31 mouse cellular contexts compared by ENCODE assay signal in the genomic region with DNA sequence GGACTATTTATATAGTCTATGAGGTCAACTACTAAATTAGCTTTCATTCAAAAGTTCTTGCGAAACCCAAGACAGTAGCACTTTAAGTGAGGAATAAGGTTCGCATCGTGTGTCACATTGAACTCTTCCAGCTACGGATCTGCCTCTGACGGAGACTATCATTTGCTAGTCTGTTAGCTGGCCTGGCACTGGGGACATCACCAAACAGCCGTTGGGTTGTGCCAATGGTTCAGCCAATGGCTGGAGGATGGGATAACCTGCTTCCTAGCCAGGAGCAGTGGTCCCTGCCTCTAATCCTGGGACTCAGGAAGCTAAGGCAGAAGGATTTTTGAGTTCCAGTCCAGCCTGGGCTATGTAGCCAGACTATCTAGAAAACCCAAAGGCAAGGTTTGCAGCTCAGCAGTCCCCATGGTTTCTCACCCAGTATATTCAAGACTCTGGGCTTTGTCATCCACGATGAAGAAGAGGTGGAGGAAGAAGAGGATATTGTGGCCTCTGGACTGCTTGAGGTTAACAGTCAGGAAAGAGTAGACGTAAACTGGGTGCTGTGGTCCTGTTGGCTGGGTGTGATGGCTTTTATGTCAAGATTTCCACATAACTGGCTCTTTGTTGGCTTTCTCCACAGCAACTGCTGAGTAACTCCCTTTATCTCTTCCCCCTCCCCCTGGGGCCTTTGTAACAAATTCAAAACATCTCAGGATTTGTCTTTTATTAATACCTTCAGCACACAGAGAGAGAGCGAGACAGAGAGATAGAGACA. TPM values are rescaled to one million over a fixed set of nuclear protein-coding genes. Genes with fewer than 3 reads are reported as not detected.
DNase-seq lines count a peak whose midpoint lies in the region; ATAC-seq lines count a peak whose summit lies in the region.
"Had no signal": no experiment of that assay in that cellular context is flagged by ENCODE, and none has a peak within 500 bp of the region (broad histone marks: within the 10 kb centered on the region; RNA-seq: fewer than 3 reads in every experiment).

No protein-coding gene starts in this region.

- no peak overlapping the region for H3K4me2 ChIP-seq in forebrain, embryonic 13.5 days
- H3K4me2 ChIP-seq: embryonic facial prominence, embryonic 12.5 days; embryonic facial prominence, embryonic 15.5 days; forebrain, embryonic 15.5 days; heart, embryonic 12.5 days; heart, embryonic 15.5 days; hindbrain, embryonic 14.5 days had no signal

- H3K4me3 ChIP-seq in megakaryocyte, embryonic 14.5 days (replicated peaks) = peak overlapping the region; percentile 46
- no peak overlapping the region for H3K4me3 ChIP-seq in forebrain, embryonic 13.5 days
- H3K4me3 ChIP-seq: embryonic facial prominence, embryonic 12.5 days; embryonic facial prominence, embryonic 15.5 days; forebrain, embryonic 15.5 days; heart, embryonic 12.5 days; heart, embryonic 15.5 days had no signal

- peaks cover 7% of the 10 kb centered on the region for H3K27me3 ChIP-seq in megakaryocyte, embryonic 14.5 days (replicated peaks)
- no peaks in the 10 kb centered on the region for H3K27me3 ChIP-seq in forebrain, embryonic 13.5 days
- H3K27me3 ChIP-seq: CH12.LX; embryonic facial prominence, embryonic 12.5 days; embryonic facial prominence, embryonic 15.5 days; forebrain, embryonic 15.5 days; heart, embryonic 12.5 days; heart, embryonic 15.5 days had no signal

- peak; percentile 62 for ATAC-seq in common myeloid progenitor, adult 5-6 weeks (replicated peaks; ENCODE audit: low read depth, poor library complexity, severe bottlenecking)
- ATAC-seq in forebrain, embryonic 13.5 days = no peak
- ATAC-seq: forebrain, embryonic 15.5 days; hindbrain, postnatal 0 days; inflammation-experienced regulatory T-cells, adult 6 months; intestine, embryonic 16.5 days had no signal

- peak; percentile 24 for DNase-seq in gastrocnemius, adult 18-20 months (ENCODE audit: low spot score)
- DNase-seq in gastrocnemius, adult 8-10 months (ENCODE audit: low spot score in 2 of 2) = no peak
- peak; percentile 82 for DNase-seq in 416B (ENCODE audit: low read depth)
- no peak for DNase-seq in heart, postnatal 25 days (ENCODE audit: low spot score)
- no peak for DNase-seq in neural tube, embryonic 10.5 days (ENCODE audit: extremely low spot score, low spot score)
- DNase-seq: adrenal gland, adult 8-10 months; adrenal gland, postnatal 25 days; B cell, adult 2 months; cerebellum, adult 11-12 months; cerebellum, adult 9-10 months; cerebellum, postnatal 14 days; gastrocnemius, postnatal 25 days; heart, adult 11 months; heart, postnatal 10 days; heart, postnatal 4 days had no signal

- H3K4me1 ChIP-seq in megakaryocyte, embryonic 14.5 days = peaks cover 34% of the 10 kb centered on the region
- H3K4me1 ChIP-seq in forebrain, embryonic 13.5 days = peaks cover 15% of the 10 kb centered on the region
- H3K4me1 ChIP-seq: embryonic facial prominence, embryonic 12.5 days; embryonic facial prominence, embryonic 15.5 days; heart, embryonic 12.5 days; heart, embryonic 15.5 days had no signal

- no peaks in the 10 kb centered on the region for H3K36me3 ChIP-seq in megakaryocyte, embryonic 14.5 days (replicated peaks; ENCODE audit: low read length)
- H3K36me3 ChIP-seq in forebrain, embryonic 13.5 days (ENCODE audit: poor library complexity, severe bottlenecking) = no peaks in the 10 kb centered on the region
- H3K36me3 ChIP-seq: embryonic facial prominence, embryonic 12.5 days; embryonic facial prominence, embryonic 15.5 days; forebrain, embryonic 15.5 days; G1E; heart, embryonic 12.5 days; heart, embryonic 15.5 days had no signal

- 85% methylated on average over 9 of the region's 9 CpGs for WGBS in forebrain, embryonic 13.5 days

- H3K9ac ChIP-seq in forebrain, embryonic 13.5 days = no peak overlapping the region
- H3K9ac ChIP-seq: embryonic facial prominence, embryonic 12.5 days; embryonic facial prominence, embryonic 15.5 days; forebrain, embryonic 15.5 days; heart, embryonic 12.5 days; heart, embryonic 15.5 days; hindbrain, embryonic 14.5 days had no signal

- no peaks in the 10 kb centered on the region for H3K9me3 ChIP-seq in megakaryocyte, embryonic 14.5 days
- no peaks in the 10 kb centered on the region for H3K9me3 ChIP-seq in forebrain, embryonic 13.5 days (replicated peaks)
- H3K9me3 ChIP-seq: embryonic facial prominence, embryonic 12.5 days; embryonic facial prominence, embryonic 15.5 days; forebrain, embryonic 15.5 days; G1E; heart, embryonic 15.5 days had no signal

- intact Hi-C loops in heart, postnatal 25 days (cut with DNase I) = loop anchor here (2.0 kb wide), 1 partner anchor 25 kb away; no protein-coding TSS in a partner anchor

- no peak overlapping the region for H3K27ac ChIP-seq in forebrain, embryonic 13.5 days
- H3K27ac ChIP-seq: embryonic facial prominence, embryonic 12.5 days; embryonic facial prominence, embryonic 15.5 days; forebrain, embryonic 15.5 days; heart, embryonic 15.5 days; hindbrain, embryonic 14.5 days; hindbrain, postnatal 0 days had no signal

RNA-seq across cellular contexts. Expression of gene Gm19935, which starts 2.5 kb away (rescaled TPM):
- total RNA-seq in gastrocnemius, adult 18-20 months (2021) = not detected
- not detected for total RNA-seq in gastrocnemius, adult 8-10 months (2022)
- total RNA-seq in common myeloid progenitor, adult 5-6 weeks (2017) = not detected in 2 replicates
- polyA plus RNA-seq in megakaryocyte, embryonic 14.5 days (2012; ENCODE audit: insufficient read depth, low replicate concordance) = not detected in 2 replicates
- total RNA-seq in heart, postnatal 25 days (2021) = not detected
- polyA plus RNA-seq in forebrain, embryonic 13.5 days (2015; fragmentation: Nextera tagmentation; extraction: Ambion mirVana) = 0.43 TPM in 1 of 2 replicates, not detected in the other
- total RNA-seq: adrenal gland, postnatal 25 days; CH12.LX; G1E; gastrocnemius, postnatal 25 days; heart, adult 8-10 months; heart, postnatal 10 days; heart, postnatal 4 days had no signal
- polyA plus RNA-seq: embryonic facial prominence, embryonic 12.5 days; forebrain, embryonic 11.5 days; G1E; heart, embryonic 12.5 days; heart, embryonic 15.5 days; inflammation-experienced regulatory T-cells, adult 6 months; intestine, embryonic 16.5 days had no signal

RNA-seq across cellular contexts. Expression of gene Chd9, which starts 8.4 kb away (rescaled TPM):
- total RNA-seq in gastrocnemius, adult 18-20 months (2021) = 10 to 100 TPM; 28.7 to 53.9 TPM
- total RNA-seq in gastrocnemius, adult 8-10 months (2022) = 10 to 100 TPM; 23.6 to 35.7 (median 27.6) TPM
- 57.2 and 83.1 TPM in 2 replicates for total RNA-seq in common myeloid progenitor, adult 5-6 weeks (2017)
- polyA plus RNA-seq in megakaryocyte, embryonic 14.5 days (2012; ENCODE audit: insufficient read depth, low replicate concordance) = 0.17 and 0.65 TPM in 2 replicates
- 10 to 100 TPM; 52.7 to 53.4 TPM for total RNA-seq in heart, postnatal 25 days (2021)
- 77.0 and 85.2 TPM in 2 replicates for polyA plus RNA-seq in forebrain, embryonic 13.5 days (2015; fragmentation: Nextera tagmentation; extraction: Ambion mirVana)

Comparison
In these comparisons a context has a peak if more than half of its experiments do, and no peak if none do; other contexts are left out.
1. DNase-seq: peak in gastrocnemius, adult 18-20 months (single experiment) and 416B (single experiment); none in gastrocnemius, adult 8-10 months (0 of 2), heart, postnatal 25 days (single experiment) and neural tube, embryonic 10.5 days (single experiment).